Mouse (Mus musculus): Measurements from ENCODE around the gene Ccdc187. TPM values are rescaled to one million over a fixed set of nuclear protein-coding genes. Genes with fewer than 3 reads are reported as not detected.

Gene Ccdc187
- total and polyA plus RNA-seq, 3 experiments: not detected

DNA sequence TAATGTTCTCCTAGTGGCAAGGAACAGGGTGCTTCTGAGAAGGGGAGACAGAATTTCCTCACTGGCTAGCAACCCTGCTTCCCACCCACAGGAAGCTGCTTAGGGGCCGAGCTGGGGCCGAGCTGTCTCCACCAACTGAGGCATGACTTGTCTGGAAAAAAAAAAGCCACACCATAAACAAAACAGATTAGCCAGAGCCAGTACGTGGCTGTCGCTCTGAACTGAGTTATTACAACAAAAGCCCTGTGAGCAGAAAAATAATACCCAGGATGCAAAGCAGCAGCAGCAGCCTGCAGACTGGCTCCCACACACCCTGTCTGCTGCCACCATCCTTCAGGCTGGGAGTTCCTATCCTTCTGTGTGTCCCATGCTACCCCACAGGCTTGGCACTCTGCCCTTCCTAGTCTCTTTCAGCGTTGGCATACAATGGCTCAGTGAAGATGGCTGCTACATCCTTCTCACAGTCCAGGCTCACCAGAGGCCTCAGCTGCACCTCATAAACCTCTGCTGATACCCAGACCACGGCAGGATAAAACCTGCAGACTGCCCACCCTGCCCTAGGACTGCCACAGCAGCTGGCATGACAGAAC is 2.3 kb upstream of the Ccdc187 start:
- DNase-seq (ENCODE audit: extremely low read depth): no peak
- peaks cover 95% of the 10 kb centered on the region for H3K27me3 ChIP-seq (replicated peaks)
- no peaks in the 10 kb centered on the region for H3K79me2 ChIP-seq (replicated peaks; ENCODE audit: control insufficient read depth, extremely low read depth, insufficient read depth, poor library complexity, severe bottlenecking)
- in situ Hi-C loops (cut with MboI; ENCODE audit: low pct_ligation_motif_present, low pct_unique_long_range_greater_than_20kb, low sequenced_read_pairs): loop anchor here (25.0 kb wide), 1 partner anchor 259 kb away; no protein-coding TSS in a partner anchor
- no peak overlapping the region for H3K4me2 ChIP-seq (ENCODE audit: insufficient read depth, low read depth, poor library complexity, severe bottlenecking)
- dilution Hi-C loops (cut with MboI; ENCODE audit: extremely low pct_ligation_motif_present, extremely low pct_unique_long_range_greater_than_20kb, low sequenced_read_pairs): no loop called here
- no peak overlapping the region for H3K4me3 ChIP-seq (replicated peaks in 1 of 3; ENCODE audit: low read depth in 2 of 3, low read length in 2 of 3, poor library complexity in 1 of 3)
- no peak overlapping the region for H3K27ac ChIP-seq (ENCODE audit: insufficient read depth, low read depth)
- peaks cover 7% of the 10 kb centered on the region for H3K9me3 ChIP-seq (replicated peaks; ENCODE audit: low read length)
- no peak for TF ChIP-seq KAT2A (IDR thresholded peaks at IDR 0.05; ENCODE audit: insufficient replicate concordance, low read length)
- TF ChIP-seq CHD1 (IDR thresholded peaks at IDR 0.05; ENCODE audit: low read depth, low read length): no peak
- no peak for TF ChIP-seq RCOR1 (conservative IDR thresholded peaks at IDR 0.05; ENCODE audit: low read depth, low read length)
- TF ChIP-seq ZKSCAN1 (IDR thresholded peaks at IDR 0.05; ENCODE audit: borderline replicate concordance, low read depth, low read length): no peak
- TF ChIP-seq IRF4 (IDR thresholded peaks at IDR 0.05; ENCODE audit: low read depth, low read length): no peak
- TF ChIP-seq ZMIZ1 (IDR thresholded peaks at IDR 0.05; ENCODE audit: low read depth, low read length): no peak
- TF ChIP-seq MEF2A (IDR thresholded peaks at IDR 0.05; ENCODE audit: borderline replicate concordance, low read depth, low read length): no peak
- no peak for TF ChIP-seq HCFC1 (IDR thresholded peaks at IDR 0.05; ENCODE audit: low read depth, low read length)
- no peak for TF ChIP-seq ELF1 (IDR thresholded peaks at IDR 0.05; ENCODE audit: low read depth, low read length)
- TF ChIP-seq CTCF (conservative IDR thresholded peaks at IDR 0.05 in 1 of 2, IDR thresholded peaks at IDR 0.05 in 1 of 2; ENCODE audit: low read depth in 2 of 2, low read length in 2 of 2): no peak
- no peak for TF ChIP-seq E2F4 (IDR thresholded peaks at IDR 0.05; ENCODE audit: insufficient replicate concordance, low read depth, low read length)
- no peak for TF ChIP-seq SMC3 (IDR thresholded peaks at IDR 0.05; ENCODE audit: low read depth, low read length)
- H3K9ac ChIP-seq (ENCODE audit: insufficient read depth, low read depth): no peak overlapping the region
- no peaks in the 10 kb centered on the region for H3K4me1 ChIP-seq (ENCODE audit: control insufficient read depth in 1 of 2, insufficient read depth in 2 of 2)
- H3K36me3 ChIP-seq (replicated peaks in 1 of 2; ENCODE audit: control insufficient read depth in 1 of 2, insufficient read depth in 1 of 2, low read length in 1 of 2): no peaks in the 10 kb centered on the region

- DNase-seq (ENCODE audit: extremely low read depth): no peak
- Histone ChIP-seq H3K4me2 (ENCODE audit: insufficient read depth, low read depth, poor library complexity, severe bottlenecking) (no peak overlapping the region), H3K27ac (ENCODE audit: insufficient read depth, low read depth) (no peak overlapping the region), H3K9me3 (replicated peaks; ENCODE audit: low read length) (no peaks in the 10 kb centered on the region), H3K36me3 (replicated peaks in 1 of 2; ENCODE audit: control insufficient read depth in 1 of 2, insufficient read depth in 1 of 2, low read length in 1 of 2) (no peaks in the 10 kb centered on the region), H3K4me3 (replicated peaks in 1 of 3; ENCODE audit: low read depth in 2 of 3, low read length in 2 of 3, poor library complexity in 1 of 3) (no peak overlapping the region), H3K9ac (ENCODE audit: insufficient read depth, low read depth) (no peak overlapping the region), H3K27me3 (replicated peaks) (peaks cover 85% of the 10 kb centered on the region), H3K79me2 (replicated peaks; ENCODE audit: control insufficient read depth, extremely low read depth, insufficient read depth, poor library complexity, severe bottlenecking) (no peaks in the 10 kb centered on the region), H3K4me1 (ENCODE audit: control insufficient read depth in 1 of 2, insufficient read depth in 2 of 2) (peaks cover 3% of the 10 kb centered on the region in 2 experiments; a peak in 1 of 4 replicates)
- dilution Hi-C loops (cut with MboI; ENCODE audit: extremely low pct_ligation_motif_present, extremely low pct_unique_long_range_greater_than_20kb, low sequenced_read_pairs) (no loop called here), in situ Hi-C loops (cut with MboI; ENCODE audit: low pct_ligation_motif_present, low pct_unique_long_range_greater_than_20kb, low sequenced_read_pairs) (loop anchor here (25.0 kb wide), 1 partner anchor 253 kb away; no protein-coding TSS in a partner anchor)
- TF ChIP-seq ZNF384 (IDR thresholded peaks at IDR 0.05; ENCODE audit: low read depth, low read length) (no peak), NELFE (IDR thresholded peaks at IDR 0.05; ENCODE audit: low read depth, low read length) (no peak), JUN (IDR thresholded peaks at IDR 0.05; ENCODE audit: insufficient read depth, low read depth, low read length) (no peak), MAX (IDR thresholded peaks at IDR 0.05; ENCODE audit: low read length) (no peak), IRF4 (IDR thresholded peaks at IDR 0.05; ENCODE audit: low read depth, low read length) (no peak), JUND (conservative IDR thresholded peaks at IDR 0.05; ENCODE audit: low read depth, low read length) (no peak), ZMIZ1 (IDR thresholded peaks at IDR 0.05; ENCODE audit: low read depth, low read length) (no peak)
Observed at GRCm38 (mm10) chr2:26290133-26290532, 4.2 kb downstream of the Ccdc187 start.

Data from CH12.LX (cell line).